ENCODE assay signal across 13 mouse cellular contexts in the genomic region with DNA sequence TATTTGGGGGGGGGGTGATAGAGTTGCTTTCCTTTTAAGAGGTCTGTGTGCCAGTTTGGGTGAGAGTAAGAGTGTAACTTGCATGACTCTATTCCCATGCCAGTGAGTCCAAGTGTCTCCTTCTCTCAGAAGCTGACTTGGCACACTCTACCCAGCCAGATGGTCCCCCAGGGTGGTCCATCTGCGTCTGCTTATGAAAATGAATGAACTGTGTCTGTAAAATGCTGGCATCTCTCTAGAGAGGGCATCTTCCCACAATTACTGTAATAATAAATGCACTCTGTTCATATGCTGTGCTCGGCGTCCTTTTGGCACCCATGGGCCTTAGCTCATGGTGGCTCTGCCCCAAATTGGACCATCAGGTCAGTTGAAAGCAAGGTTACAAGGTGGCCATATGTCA.
DNase-seq lines count a peak whose midpoint lies in the region; ATAC-seq and TF ChIP-seq lines count a peak whose summit lies in the region.
"Had no signal": no experiment of that assay in that cellular context is flagged by ENCODE, and none has a peak within 500 bp of the region (broad histone marks: within the 10 kb centered on the region; RNA-seq: fewer than 3 reads in every experiment).

No protein-coding gene starts in this region.

- TF ChIP-seq EP300 in lung, postnatal 0 days (IDR thresholded peaks at IDR 0.05) = no peak

- no peak overlapping the region for H3K4me2 ChIP-seq in lung, postnatal 0 days (replicated peaks; ENCODE audit: low read depth, low read length)
- H3K4me2 ChIP-seq: embryonic facial prominence, embryonic 12.5 days; midbrain, embryonic 15.5 days; neural tube, embryonic 15.5 days had no signal

- no peak overlapping the region for H3K27ac ChIP-seq in lung, postnatal 0 days (ENCODE audit: low read length)
- H3K27ac ChIP-seq in cerebellum, adult 2 months (ENCODE audit: insufficient read depth, low read length) = no peak overlapping the region
- H3K27ac ChIP-seq: embryonic facial prominence, embryonic 12.5 days; midbrain, embryonic 15.5 days; neural tube, embryonic 15.5 days had no signal

- no peak overlapping the region for H3K9ac ChIP-seq in lung, postnatal 0 days (replicated peaks; ENCODE audit: low read depth)
- H3K9ac ChIP-seq: embryonic facial prominence, embryonic 12.5 days; midbrain, embryonic 15.5 days; neural tube, embryonic 15.5 days had no signal

- no peaks in the 10 kb centered on the region for H3K27me3 ChIP-seq in lung, postnatal 0 days (replicated peaks; ENCODE audit: insufficient read depth, low read length)
- H3K27me3 ChIP-seq in cerebellum, adult 2 months (ENCODE audit: control insufficient read depth, insufficient read depth, low read length) = no peaks in the 10 kb centered on the region; the same call in 1 of the 2 replicates
- H3K27me3 ChIP-seq: embryonic facial prominence, embryonic 12.5 days; midbrain, embryonic 15.5 days; neural tube, embryonic 15.5 days had no signal

- H3K9me3 ChIP-seq in lung, postnatal 0 days (ENCODE audit: low read length) = no peaks in the 10 kb centered on the region
- H3K9me3 ChIP-seq: embryonic facial prominence, embryonic 12.5 days; midbrain, embryonic 15.5 days; neural tube, embryonic 15.5 days had no signal

- H3K4me3 ChIP-seq in lung, postnatal 0 days (ENCODE audit: low read depth, low read length) = no peak overlapping the region
- H3K4me3 ChIP-seq in cerebellum, adult 2 months (replicated peaks; ENCODE audit: insufficient read depth, low read depth, low read length) = no peak overlapping the region
- H3K4me3 ChIP-seq: embryonic facial prominence, embryonic 12.5 days; midbrain, embryonic 15.5 days; neural tube, embryonic 15.5 days had no signal

- TF ChIP-seq POLR2A in cerebellum, adult 2 months (IDR thresholded peaks at IDR 0.05; ENCODE audit: borderline replicate concordance, insufficient read depth, low read length) = no peak

- TF ChIP-seq CTCF in lung, postnatal 0 days (IDR thresholded peaks at IDR 0.05) = no peak
- no peak for TF ChIP-seq CTCF in cerebellum, adult 2 months (IDR thresholded peaks at IDR 0.05; ENCODE audit: borderline replicate concordance, insufficient read depth, low read depth, low read length)

- H3K36me3 ChIP-seq in lung, postnatal 0 days (ENCODE audit: insufficient read depth, low read length) = no peaks in the 10 kb centered on the region
- H3K36me3 ChIP-seq: embryonic facial prominence, embryonic 12.5 days; midbrain, embryonic 15.5 days; neural tube, embryonic 15.5 days had no signal

- ATAC-seq in lung, postnatal 0 days = no peak
- no peak for ATAC-seq in erythroblast, adult 5-6 weeks (replicated peaks; ENCODE audit: low FRiP score, poor library complexity, severe bottlenecking)
- ATAC-seq: intestine, postnatal 0 days; midbrain, embryonic 15.5 days had no signal

- WGBS in lung, postnatal 0 days = 70% methylated on average over 3 of the region's 3 CpGs
- 8% methylated on average over 3 of the region's 3 CpGs for WGBS in cerebellum, adult 2 months

- peak; percentile 11 for DNase-seq in lung, postnatal 10 days
- no peak for DNase-seq in lung, postnatal 0 days (ENCODE audit: low spot score)
- peak; percentile 93 to 94 for DNase-seq in cerebellum, adult 2 months
- DNase-seq in cerebellum, postnatal 4 days (ENCODE audit: low spot score in 2 of 2) = peak; percentile 50 to 86
- peak; percentile 77 to 82 for DNase-seq in layer of hippocampus, postnatal 36 days
- DNase-seq in c-Kit-positive CD71-positive TER-119-positive erythroid progenitor cells, embryonic 14.5 days (ENCODE audit: low spot score) = no peak
- DNase-seq: gastrocnemius, postnatal 25 days; thymus, postnatal 25 days had no signal

- no peaks in the 10 kb centered on the region for H3K4me1 ChIP-seq in lung, postnatal 0 days (ENCODE audit: insufficient read depth, low read depth, low read length)
- peaks cover 11% of the 10 kb centered on the region for H3K4me1 ChIP-seq in cerebellum, adult 2 months (ENCODE audit: control insufficient read depth, insufficient read depth, low read length)
- H3K4me1 ChIP-seq: embryonic facial prominence, embryonic 12.5 days; midbrain, embryonic 15.5 days; neural tube, embryonic 15.5 days had no signal

Comparison
In these comparisons a context has a peak if more than half of its experiments do, and no peak if none do; other contexts are left out.
1. DNase-seq: peak in lung, postnatal 10 days (single experiment), cerebellum, adult 2 months (2 of 2), cerebellum, postnatal 4 days (2 of 2) and layer of hippocampus, postnatal 36 days (2 of 2); none in lung, postnatal 0 days (single experiment) and c-Kit-positive CD71-positive TER-119-positive erythroid progenitor cells, embryonic 14.5 days (single experiment).